Mouse (Mus musculus) yolk sac, embryonic 10.5 days (tissue): ENCODE measurements around the gene Xpa.
"Not testable (repeated sequence)": the region's sequence is repeated elsewhere in the genome, so short reads cannot be mapped to it uniquely, and the experiment has no call there.

Experiments used
- DNase-seq: peaks from one replicate; pipeline ENCODE4 v3.0.0-alpha.2; 2017; ENCODE audit warnings: low spot score

Xpa gene

DNA sequence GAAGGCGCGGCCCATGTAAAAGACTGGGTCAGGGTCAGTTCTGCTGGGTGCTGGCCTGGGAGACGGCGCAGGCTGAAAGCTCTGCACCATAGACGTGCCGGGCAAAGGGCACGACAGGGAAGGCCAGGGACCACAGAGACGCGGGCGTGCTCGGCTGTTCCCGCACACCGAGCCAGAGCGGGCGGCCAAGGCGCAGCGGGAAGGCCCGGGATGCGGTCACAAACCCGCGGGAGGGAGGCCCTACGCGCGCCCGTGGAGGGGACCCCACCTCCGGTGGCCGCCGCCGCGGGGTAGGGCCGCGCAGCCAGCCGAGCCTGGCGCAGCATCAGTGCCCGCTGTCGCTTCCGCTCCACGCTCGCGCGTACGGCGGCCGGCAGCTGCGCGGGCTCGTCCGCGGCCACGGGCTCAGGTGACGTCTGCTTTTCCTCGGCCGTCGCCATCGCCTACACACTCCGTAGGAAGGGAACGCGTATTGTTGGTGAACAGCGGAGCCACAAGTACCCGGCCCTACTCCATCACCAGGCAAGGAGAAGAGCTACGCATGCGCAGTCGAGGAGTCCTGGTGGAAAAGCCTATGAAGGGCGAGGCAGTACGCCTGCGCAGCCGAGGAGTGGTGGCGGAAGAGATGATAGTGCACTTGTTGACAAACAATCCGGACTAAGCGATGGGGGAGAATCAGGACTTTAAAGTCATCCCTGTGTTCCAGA, at the start of gene Xpa:
Gene Xpa (minus strand): TSS at position 531 of the 707 bp plus-strand sequence.
- peak; percentile 91 for DNase-seq

- DNase-seq, result no peak
Measured at GRCm38 (mm10) chr4:46235871-46236270, 39.8 kb upstream of the Xpa start.

DNA sequence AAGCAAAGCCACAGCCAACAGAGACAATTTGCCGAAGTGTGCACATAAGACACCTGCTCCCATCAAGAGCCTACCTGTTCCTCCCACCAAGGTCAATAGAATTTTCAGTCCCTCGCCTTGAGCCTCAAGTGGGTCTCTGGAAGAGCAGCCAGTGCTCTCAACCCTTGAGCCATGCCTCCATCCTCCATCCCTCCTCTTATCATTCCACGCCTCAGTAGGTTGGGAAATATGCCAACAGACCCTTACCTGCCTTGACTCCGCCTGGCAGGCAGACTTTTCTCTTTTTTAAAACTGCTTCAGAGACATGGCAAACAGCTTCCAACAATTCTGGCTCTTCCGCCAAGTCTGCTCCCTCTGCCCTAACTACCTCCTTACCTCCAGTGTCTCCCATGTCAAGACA, 38.6 kb upstream of the Xpa start:
- no peak for DNase-seq

- DNase-seq, result no peak
Measured at GRCm38 (mm10) chr4:46226972-46227535, 30.9 kb upstream of the Xpa start.

DNA sequence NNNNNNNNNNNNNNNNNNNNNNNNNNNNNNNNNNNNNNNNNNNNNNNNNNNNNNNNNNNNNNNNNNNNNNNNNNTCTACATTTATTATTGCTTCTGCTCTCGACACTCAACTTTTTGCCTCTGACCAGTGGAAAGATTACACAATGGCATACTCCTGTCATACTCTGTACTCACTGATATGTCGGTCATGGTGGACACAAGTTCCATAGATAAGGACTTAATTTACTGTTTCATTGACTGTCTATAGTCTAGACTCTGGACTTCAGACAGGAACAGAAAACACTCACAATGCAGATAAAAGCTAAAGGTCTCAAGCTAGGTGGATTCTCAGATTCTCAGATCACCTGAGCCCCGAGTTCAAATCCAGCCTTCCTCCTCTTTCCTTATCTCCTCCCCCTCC, 25.0 kb upstream of the Xpa start:
- DNase-seq, result no peak

DNA sequence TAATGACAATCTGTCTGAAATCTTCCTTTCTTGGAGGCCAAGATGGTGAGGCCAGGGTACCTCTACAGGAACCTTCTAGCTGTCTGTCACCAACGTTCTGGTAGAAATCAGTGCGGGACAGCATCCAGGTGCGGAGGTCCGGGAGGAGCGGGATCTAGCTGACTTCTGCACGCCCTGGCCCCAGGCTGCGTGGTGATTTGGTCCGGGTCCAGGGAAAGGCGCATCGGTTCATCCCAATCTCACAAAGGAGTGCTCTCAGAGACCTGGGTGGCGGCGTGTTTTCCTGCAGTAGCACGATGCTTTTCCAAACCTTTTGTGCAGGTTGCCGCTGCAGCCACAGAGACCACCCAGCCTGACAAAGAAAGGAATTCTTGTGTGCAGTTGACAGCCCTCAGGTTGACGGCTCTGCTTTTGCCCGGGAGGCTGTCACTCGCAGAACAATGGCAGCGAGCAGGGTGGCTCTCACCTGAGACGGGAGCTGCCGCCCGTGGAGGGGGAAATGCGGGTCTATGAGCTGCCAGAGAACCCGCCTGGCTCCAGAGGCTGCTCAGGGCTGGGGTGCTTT, 6.5 kb upstream of the Xpa start:
- DNase-seq, result no peak

- peak; percentile 57 for DNase-seq
Measured at GRCm38 (mm10) chr4:46201834-46202561, 5.9 kb upstream of the Xpa start.

DNA sequence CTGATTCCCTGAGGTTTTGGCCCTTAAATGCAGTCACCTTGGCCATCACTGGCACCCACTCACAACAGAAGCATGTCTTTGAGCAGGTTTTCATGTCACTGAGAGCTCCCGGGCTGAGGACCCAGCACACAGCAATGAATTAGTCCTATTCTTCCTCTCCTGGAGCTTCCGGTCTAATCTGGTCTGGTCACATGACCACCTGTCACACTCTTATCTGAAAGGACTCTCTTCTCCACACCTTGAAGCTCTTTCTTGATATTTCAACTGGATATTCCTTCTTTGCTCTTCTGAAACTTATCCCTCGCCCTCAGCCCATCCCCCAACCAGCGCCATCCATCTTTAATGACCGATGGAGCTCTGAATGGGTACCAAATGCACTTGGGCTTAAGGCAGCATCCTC, 2.0 kb upstream of the Xpa start:
- no peak for DNase-seq

DNA sequence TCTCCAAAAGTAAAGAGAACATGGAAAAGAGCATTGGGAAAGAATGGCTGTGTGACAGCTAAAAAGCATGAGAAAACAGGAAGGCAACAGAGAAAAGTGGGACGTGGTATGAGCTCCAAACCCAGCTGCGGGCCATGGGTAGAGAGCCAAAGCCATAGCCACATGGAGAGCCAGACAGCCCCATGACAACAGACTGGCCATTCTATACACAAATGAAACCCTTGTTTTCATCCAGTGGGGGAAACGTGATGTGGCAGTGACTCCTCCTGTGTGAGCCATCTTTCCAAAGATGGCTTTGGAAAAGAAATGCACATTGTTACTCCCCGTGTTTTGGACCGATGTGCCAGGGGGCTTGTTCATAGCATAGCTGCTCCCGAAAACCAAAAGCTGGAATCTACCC, 402 bp upstream of the Xpa start:
- DNase-seq, result no peak

DNA sequence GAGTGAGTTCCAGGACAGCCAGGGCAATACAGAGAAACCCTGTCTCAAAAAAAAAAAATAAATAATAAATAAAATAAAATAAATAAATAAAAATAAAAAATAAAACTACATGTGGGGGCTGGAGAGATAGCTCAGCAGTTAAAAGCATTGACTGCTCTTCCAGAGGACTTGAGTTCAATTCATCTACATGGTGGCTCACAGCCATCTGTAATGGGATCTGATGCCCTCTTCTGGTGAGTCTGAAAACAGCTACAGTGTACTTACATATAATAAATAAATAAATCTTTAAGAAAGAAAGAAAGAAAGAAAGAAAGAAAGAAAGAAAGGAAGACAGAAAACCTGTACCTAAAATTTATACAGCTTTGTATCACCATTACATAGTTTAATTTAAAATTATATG, 4.1 kb downstream of the Xpa start:
- not testable (repeated sequence) for DNase-seq

DNA sequence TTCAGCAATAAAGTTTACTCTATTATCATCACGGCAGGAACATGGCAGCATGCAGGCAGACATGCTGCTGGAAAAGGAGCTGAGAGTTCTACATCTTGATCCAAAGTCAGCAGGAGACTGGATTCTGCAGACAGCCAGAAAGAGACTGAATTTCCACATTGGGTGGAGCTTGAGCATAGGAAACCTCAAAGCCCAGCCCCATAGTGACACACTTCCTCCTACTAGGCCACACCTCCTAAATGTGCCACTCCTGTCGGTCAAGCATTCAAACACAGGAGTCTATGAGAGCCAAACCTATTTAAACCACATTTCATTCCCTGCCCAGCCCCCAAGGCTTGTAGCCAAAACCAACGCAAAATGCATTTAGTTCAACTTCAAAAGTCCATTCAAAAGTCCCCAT, 9.6 kb downstream of the Xpa start:
- no peak for DNase-seq

DNA sequence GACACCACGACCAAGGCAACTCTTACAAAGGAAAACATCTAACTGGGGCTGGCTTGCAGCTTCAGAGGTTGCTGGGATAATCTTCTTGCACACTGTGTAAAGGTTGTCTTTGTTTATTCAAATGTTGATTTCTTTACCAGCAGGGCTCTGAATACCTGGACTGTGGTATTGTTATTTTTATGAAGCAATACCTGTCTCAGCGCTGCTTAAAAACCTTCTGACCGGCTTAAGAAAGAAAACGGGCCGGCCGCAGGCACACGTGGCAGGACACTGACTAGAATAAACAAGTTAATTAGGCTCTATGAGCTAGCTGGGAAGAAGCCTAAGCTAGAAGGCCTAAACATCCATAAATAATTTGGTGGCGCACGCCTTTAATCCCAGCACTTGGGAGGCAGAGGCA, 10.2 kb downstream of the Xpa start:
- DNase-seq, result no peak

DNA sequence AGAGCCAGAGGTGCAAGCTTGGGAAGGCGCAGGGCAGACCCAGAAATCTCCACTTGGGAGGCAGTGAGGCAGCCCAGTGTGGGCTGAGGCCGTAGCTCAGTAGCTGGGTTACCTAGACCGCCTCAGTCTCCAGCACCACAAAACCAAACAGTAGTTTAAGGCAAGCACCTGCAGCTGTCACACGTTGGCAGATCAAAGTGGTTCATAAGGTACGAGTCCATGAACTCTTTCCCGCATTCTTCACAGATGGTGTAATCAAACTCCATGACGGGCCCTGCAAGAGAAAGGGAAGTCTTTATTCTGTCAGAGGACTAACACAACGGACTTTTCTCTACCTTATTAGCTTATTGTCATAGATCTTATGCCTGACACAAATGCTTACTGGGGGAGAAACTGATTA, 10.7 kb downstream of the Xpa start:
- DNase-seq, result no peak

GRCm38 (mm10) chr4:46182181-46182580, 13.9 kb downstream of the Xpa start:
- DNase-seq, result no peak

DNA sequence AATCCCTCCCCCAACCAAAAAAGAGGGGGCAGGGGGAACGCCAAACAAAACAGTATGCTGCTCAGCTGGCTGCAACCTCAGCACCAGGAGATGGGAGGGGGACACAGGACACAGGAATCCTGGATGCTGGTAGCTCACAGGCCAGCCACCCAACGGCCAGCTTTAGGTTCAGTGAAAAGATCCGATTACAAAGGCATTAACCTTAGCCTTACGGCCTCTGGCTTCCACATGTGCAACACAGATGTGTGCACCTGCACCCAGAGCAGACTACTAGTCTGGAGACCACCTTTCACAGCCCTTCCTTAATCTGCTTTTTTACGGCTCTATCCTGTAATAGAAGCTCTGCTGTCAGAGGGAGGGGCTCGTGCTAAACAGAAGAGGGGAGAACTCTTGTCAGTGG, 14.9 kb downstream of the Xpa start:
- DNase-seq, result no peak

- DNase-seq, result no peak
Measured at GRCm38 (mm10) chr4:46177496-46177895, 18.6 kb downstream of the Xpa start.

DNA sequence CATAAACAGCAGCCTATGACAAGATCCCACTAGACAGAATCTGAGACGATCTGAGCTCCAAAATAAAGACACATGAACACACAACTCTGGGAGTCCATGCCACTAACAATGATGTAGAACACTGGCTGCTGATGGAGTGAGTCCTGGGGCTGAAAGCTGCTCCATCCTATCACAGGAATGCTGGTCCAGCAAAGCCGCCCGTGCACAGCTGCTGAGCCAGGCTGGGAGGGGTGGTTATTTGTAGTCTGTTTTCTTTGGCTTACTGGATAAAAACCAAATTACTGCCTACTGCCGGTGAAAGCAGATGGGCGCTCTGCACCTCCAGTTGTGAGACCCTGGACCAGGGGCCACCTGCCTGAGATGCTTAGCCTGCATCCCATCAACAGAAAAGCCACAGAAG, 19.1 kb downstream of the Xpa start:
- DNase-seq, result no peak

DNA sequence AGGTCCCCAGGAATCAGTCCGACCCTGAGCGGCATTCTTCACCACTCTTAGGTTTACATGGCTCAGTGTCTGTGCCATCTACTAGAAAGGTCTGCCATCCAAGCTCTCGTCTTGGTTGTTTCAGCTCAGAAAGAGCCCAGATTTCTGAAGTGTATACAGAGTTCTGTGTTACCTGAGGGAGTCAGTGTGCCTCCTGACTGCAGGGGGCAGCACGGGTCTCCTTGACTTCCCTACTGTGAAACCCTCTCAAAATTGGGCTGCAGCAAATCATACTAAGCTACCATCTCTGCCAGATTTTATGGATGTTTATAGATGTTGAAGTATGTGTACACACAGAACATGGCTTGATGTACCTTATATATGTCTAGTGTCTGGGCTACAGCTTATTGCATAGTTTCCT, 19.8 kb downstream of the Xpa start:
- DNase-seq, result no peak

DNA sequence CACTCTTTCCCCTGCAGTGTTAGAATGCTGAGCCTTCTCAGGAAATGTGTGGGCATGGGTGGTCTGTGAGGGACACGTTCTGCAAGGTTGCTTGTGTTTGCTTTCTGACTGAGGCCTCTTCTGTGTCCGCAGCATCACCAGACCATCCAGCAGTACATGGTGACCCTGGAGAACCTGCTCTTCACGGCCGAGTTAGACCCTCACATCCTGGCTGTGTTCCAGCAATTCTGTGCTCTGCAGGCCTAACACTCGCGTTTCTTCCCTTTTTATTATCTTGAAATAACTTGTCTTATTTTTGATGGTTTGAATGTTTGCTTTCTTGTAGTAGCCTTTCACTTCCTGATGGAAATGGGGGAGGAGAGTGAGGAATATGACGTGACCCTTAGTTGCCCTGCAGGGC, 24.4 kb downstream of the Xpa start:
- DNase-seq, result no peak

- no peak for DNase-seq
Measured at GRCm38 (mm10) chr4:46165831-46166230, 30.3 kb downstream of the Xpa start.

DNA sequence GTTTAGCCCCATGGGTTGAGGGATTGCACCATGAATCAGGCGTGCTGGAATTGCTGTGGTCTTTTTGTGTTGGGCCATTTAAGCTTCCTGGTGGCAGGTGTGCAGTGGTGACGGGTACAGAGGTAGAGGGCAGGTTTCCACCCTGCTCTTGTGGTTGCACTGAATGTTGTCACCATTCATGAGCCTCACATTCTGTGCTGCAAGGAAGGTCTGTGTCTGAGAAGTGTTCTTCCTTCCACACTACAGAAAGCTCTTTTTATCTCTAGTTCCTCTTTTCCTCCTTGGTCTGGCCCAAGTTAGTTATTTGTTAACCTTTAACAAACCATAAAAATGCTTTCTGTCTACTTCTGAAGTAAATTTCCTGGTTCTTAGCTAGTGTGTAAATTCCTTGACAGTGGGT, 32.1 kb downstream of the Xpa start:
- no peak for DNase-seq

DNA sequence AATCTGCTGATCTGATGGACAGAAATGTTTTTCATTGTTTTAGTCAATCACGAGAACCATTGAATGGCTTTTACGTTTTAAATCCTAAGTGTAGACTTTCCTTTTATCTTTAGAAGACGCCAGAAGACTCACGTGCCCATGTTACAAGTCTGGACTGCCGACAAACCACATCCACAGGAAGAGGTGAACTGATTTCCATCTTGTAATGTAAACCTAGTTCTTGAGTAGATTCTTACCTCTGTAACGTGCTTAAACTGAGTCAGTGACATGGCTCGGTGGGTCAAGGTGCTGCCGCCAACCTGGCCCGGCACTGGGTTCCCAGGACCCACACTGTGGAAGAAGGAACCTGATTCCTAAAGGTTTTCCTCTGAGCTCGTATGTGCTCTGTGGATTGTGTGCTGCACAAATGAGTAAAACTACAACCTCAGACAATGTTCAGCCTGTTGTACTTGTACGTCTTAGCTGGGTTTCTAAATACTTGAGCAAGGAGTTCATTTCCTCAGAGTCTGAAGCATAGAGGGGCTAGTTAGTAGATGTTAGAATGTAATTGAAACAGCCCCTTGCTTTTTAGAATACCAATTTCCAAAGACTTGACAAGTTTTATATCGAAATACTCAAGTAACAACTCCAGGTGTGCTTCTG, 44.1 kb downstream of the Xpa start:
- no peak for DNase-seq

GRCm38 (mm10) chr4:46146881-46147280, 49.2 kb downstream of the Xpa start:
- DNase-seq, result no peak
